Mouse (Mus musculus): ENCODE data around the gene Armc10.
A peak's percentile ranks its signal among the peaks of the same experiment; 100 is the strongest.
"Not testable (repeated sequence)": the region's sequence is repeated elsewhere in the genome, so short reads cannot be mapped to it uniquely, and the experiment has no call there.

Armc10 gene

GRCm38 (mm10) chr5:21645439-21646132 lies at the start of gene Armc10, which contains the start of gene Fbxl13:
Gene Armc10, plus strand, starts transcription at chr5:21645813.
Gene Fbxl13, minus strand, starts transcription at chr5:21645634.
- DNase-seq (ENCODE audit: low read depth, low spot score): peak; percentile 86

GRCm38 (mm10) chr5:21599536-21599935 lies 46.1 kb upstream of the Armc10 start:
- DNase-seq (ENCODE audit: low read depth, low spot score): not testable (repeated sequence)

GRCm38 (mm10) chr5:21599961-21600360 lies 45.7 kb upstream of the Armc10 start:
- no peak for DNase-seq (ENCODE audit: low read depth, low spot score)

- no peak for DNase-seq (ENCODE audit: low read depth, low spot score)
Measured at GRCm38 (mm10) chr5:21605936-21606335, 39.7 kb upstream of the Armc10 start.

GRCm38 (mm10) chr5:21608311-21609304 lies 37.0 kb upstream of the Armc10 start:
- peak; percentile 65 for DNase-seq (ENCODE audit: low read depth, low spot score)

GRCm38 (mm10) chr5:21610996-21611395 lies 34.6 kb upstream of the Armc10 start:
- no peak for DNase-seq (ENCODE audit: low read depth, low spot score)

- not testable (repeated sequence) for DNase-seq (ENCODE audit: low read depth, low spot score)
Measured at GRCm38 (mm10) chr5:21614299-21614698, 31.3 kb upstream of the Armc10 start.

- no peak for DNase-seq (ENCODE audit: low read depth, low spot score)
Measured at GRCm38 (mm10) chr5:21616450-21617009, 29.1 kb upstream of the Armc10 start.

- DNase-seq (ENCODE audit: low read depth, low spot score): no peak
Measured at GRCm38 (mm10) chr5:21625916-21626315, 19.7 kb upstream of the Armc10 start.

- DNase-seq (ENCODE audit: low read depth, low spot score): no peak
Measured at GRCm38 (mm10) chr5:21640961-21641360, 4.7 kb upstream of the Armc10 start.

GRCm38 (mm10) chr5:21643606-21644005 lies 2.0 kb upstream of the Armc10 start:
- no peak for DNase-seq (ENCODE audit: low read depth, low spot score)

GRCm38 (mm10) chr5:21644891-21645438 lies 648 bp upstream of the Armc10 start:
- no peak for DNase-seq (ENCODE audit: low read depth, low spot score)

GRCm38 (mm10) chr5:21646133-21646491 lies 499 bp downstream of the Armc10 start:
- no peak for DNase-seq (ENCODE audit: low read depth, low spot score)

- DNase-seq (ENCODE audit: low read depth, low spot score): no peak
Measured at GRCm38 (mm10) chr5:21650736-21651135, 5.1 kb downstream of the Armc10 start.

- no peak for DNase-seq (ENCODE audit: low read depth, low spot score)
Measured at GRCm38 (mm10) chr5:21651885-21652612, 6.4 kb downstream of the Armc10 start.

GRCm38 (mm10) chr5:21656912-21657311 lies 11.3 kb downstream of the Armc10 start:
- no peak for DNase-seq (ENCODE audit: low read depth, low spot score)

GRCm38 (mm10) chr5:21658038-21658437 lies 12.4 kb downstream of the Armc10 start:
- DNase-seq (ENCODE audit: low read depth, low spot score): no peak

- no peak for DNase-seq (ENCODE audit: low read depth, low spot score)
Measured at GRCm38 (mm10) chr5:21658623-21659395, 13.2 kb downstream of the Armc10 start.

GRCm38 (mm10) chr5:21660850-21661249 lies 15.2 kb downstream of the Armc10 start:
- DNase-seq (ENCODE audit: low read depth, low spot score): no peak

GRCm38 (mm10) chr5:21663081-21663480 lies 17.5 kb downstream of the Armc10 start:
- DNase-seq (ENCODE audit: low read depth, low spot score): no peak

Measured in brain, embryonic 18.5 days (tissue).